Mouse (Mus musculus) layer of hippocampus, adult 18-20 months (tissue): ENCODE results near the gene Bpi. TPM values are rescaled to one million over a fixed set of nuclear protein-coding genes. Genes with fewer than 3 reads are reported as not detected.

Experiments used
- DNase-seq, 2 experiments: peaks; one replicate each; pipeline ENCODE4 v3.0.0; 2022; ENCODE audit warnings: low spot score in 2 of 2
- total RNA-seq, 2 experiments: library from RNA; stranded (reverse); gene quantifications; 2 replicates each; pipeline ENCODE4 v1.2.3; 2021

The Bpi gene
- total RNA-seq, 2 experiments from 2014 or later = not detected

- DNase-seq = peak; percentile 45 to 65
These were observed 15.6 kb upstream of the Bpi start for GRCm38 (mm10) chr2:158242170-158242896.

- DNase-seq = peak in 1 of 2 experiments; percentile 40
These were observed 14.6 kb upstream of the Bpi start for GRCm38 (mm10) chr2:158243129-158243870.

DNA sequence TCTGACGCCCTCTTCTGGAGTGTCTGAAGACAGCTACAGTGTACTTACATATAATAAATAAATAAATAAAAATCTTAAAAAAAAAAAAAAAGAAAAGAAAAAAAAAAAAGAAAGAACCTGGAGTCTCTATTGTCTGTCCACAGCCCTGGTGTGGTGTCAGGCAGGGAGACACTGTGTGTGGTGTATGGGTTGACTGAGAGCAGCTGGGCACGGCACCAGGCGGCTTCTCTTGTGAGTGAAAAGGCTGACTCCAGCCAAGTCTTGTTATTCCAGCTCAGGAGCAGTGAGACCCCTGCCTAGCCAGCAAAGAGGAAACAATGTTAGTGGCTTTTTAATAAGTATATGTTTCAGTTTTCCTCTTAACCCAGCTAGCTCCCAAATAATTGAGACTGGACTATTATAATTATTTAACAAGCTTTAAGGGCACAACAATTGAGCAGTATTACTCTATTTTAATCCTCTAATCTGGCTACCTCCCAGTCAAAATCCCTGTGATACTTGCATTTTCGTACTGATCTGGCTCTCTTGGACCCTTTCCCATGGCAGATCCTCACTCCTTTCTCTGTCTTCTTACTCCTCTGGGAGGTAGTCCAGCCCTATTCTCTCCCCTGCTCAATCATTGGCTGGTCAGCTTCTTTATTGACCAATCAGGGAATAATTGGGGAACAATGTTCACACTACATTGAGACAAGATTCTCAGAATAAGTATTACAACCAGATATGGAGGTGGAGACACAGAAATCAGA is 12.6 kb upstream of the Bpi start:
- no peak for DNase-seq

DNA sequence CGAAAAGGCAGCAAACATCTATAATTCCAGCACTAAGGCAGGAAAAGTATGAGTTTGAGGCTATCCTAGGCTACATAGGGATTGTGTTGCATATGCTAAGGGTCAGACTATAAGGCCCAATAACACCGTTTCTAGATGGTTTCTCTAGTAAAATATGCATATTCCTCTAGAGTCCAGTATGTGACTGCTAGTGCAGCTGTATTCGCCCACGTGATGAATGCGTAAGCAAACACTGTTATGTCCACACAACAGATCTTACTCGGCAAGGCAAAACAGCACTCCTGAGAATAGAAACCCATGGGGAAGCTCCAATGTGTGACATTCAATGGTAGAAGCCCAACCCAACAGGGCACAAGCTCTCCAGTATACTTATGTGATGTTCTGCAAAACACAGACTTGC is 10.0 kb upstream of the Bpi start:
- no peak for DNase-seq

DNA sequence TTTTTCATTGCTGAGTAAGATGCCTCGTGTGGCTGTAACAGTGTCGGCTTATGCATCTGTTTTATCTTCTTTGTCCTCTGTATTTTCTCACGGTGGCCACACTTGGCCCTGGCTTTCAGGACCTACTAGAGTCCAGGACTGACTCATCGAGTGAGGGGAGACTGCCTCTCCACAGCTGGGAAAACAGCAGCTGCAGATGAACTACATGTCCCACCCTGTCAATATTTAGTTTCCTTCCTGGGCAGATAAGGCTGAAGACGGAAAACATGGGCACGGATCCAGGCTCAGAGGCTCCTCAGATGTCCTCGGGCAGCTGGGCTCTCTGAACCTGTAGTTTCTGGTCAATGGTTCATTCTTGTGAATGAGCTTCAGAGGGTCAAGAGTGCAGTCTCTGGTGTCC is 9.6 kb upstream of the Bpi start:
- no peak for DNase-seq

DNA sequence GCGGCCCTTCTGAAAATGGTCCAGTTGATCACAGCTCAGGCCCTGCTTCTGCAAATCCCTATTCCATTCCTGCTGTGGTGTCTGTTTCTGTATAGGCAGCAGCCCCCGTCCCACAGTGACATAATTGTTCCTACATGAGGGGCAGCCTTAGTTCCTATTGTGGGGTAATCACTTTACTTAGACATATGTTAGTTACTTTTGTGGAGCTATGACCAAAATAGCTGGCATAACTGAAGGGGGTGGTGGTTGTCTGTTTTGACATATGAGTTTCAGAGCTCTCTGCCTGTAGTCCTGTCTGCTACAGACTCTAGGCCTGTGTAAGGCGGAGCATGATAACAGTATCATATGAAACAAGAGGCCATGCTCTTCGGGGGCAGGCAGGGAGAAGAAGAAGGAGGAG is 7.3 kb upstream of the Bpi start:
- DNase-seq = peak in 1 of 2 experiments; percentile 56

DNA sequence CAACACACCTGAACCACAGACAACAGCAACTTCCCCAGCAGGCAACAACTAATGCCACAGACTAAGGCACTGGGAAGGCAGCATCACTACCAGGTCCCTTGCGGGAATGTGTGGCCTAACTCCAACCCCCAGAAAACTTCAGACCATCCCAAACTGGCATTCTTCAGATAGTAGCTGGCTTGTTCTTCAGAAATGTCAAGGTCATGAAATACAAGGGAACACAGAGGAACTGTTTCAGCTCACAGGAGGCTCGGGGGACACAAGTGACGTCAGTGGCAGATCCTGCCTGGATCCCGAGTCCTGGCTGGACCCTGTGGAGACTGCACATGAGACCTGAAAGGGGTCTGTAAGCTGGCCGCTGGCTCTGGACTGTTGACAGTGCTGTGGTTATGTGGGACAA is 4.1 kb upstream of the Bpi start:
- DNase-seq = no peak

GRCm38 (mm10) chr2:158256894-158257293 is 1.0 kb upstream of the Bpi start:
- DNase-seq = no peak

- peak in 1 of 2 experiments; percentile 57 for DNase-seq
These were observed 887 bp downstream of the Bpi start for GRCm38 (mm10) chr2:158258781-158259180.

DNA sequence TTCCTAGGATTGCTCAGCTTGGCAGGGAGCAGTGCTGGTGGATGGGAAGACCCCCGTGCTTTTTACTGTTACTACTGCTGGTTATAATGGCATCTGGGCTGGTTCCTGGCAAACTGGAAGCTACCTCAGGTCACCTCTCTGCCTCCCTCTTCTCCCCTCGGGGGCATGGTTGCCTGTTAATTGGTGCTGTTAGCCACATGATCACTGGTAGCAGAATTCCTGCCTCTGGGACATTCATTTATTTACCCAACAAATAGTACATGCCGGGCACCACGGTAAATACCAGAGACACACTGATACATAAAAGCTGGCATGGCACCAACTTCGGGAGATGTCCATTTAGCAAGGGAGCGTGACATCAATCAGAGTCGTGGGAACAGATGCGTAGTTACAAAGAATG is 1.6 kb downstream of the Bpi start:
- no peak for DNase-seq

DNA sequence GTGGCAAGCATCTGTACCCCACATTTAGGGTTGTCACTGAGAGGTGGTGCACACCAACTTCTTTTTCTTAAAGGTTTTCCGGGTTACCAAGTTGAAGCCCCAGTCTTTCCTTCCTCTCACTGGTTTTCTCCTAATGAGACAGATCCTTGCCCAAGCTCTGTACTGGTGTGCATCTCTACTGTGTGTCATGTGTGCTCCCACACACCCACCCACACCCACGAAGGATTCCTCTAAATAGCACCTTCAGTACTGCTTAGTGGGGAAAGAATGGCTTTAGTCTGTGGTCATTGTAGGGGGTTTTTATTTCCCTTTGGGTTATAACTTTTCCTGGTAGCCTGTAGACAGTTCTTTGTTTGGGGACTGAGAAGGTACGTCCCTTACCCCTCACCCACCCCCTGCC is 7.0 kb downstream of the Bpi start:
- peak in 1 of 2 experiments; percentile 21 for DNase-seq

DNA sequence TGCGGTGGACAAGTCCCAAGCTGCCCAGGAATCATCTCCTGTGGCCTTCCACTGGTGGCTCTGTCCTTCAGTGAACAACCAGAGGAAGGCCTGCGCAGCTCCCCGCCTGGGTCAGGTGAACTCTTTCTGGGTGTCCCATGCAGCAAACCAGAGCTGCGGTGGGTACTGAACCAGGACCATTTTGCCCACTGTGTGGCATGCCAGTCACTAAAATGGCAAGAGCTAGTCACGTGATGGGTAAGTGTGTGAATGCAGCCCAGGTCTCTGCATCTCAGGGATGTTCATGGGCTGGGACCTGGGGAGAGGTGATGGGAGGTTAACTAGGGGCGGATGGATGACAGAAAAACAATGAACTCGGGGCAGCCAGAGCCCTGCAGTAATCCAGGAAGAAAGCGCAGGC is 12.1 kb downstream of the Bpi start:
- no peak for DNase-seq

- DNase-seq = no peak
These were observed 15.8 kb downstream of the Bpi start for GRCm38 (mm10) chr2:158273646-158274045.

GRCm38 (mm10) chr2:158275349-158275748 is 17.5 kb downstream of the Bpi start:
- DNase-seq = no peak

- no peak for DNase-seq
These were observed 17.9 kb downstream of the Bpi start for GRCm38 (mm10) chr2:158275811-158276210.

DNA sequence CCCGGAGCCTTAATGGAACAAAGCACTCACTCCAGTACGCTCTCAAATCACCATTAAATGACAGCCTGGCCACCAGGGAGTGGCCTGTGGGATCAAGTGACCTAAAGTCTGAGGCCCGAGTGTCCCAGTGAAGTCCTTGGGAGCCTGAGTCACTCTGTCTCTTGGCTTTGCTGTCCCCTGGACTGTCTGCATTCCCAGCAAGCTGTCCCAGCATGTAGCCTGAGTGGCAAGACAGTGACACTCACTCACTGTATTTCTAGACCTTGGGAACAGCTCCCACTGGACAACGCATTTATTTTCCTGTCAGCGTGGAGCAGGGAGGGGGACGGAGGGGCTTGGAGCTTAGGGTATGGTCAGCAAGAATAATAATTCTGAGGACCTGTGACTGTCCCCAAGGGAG is 18.6 kb downstream of the Bpi start:
- no peak for DNase-seq

DNA sequence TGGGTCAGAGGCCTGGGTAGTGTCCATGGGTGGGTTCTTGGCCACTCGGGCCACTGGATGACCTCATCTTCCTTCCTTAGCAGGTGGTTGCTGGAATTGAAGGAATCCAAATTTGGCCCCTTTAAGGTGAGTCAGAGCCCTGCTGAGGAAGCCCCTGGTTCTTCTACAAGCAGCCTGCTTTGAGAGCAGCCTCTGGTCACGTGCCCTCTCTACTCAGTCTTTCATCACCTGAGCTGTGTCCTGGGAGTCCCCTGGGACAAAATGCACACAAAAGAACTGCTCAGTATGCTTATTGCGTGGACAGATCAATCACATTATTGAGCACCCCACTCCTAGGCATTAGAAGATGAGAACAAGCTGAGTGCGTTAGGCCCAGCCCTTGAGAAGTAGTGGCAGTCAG is 19.0 kb downstream of the Bpi start:
- no peak for DNase-seq

- DNase-seq = no peak
These were observed 21.8 kb downstream of the Bpi start for GRCm38 (mm10) chr2:158279656-158280055.

DNA sequence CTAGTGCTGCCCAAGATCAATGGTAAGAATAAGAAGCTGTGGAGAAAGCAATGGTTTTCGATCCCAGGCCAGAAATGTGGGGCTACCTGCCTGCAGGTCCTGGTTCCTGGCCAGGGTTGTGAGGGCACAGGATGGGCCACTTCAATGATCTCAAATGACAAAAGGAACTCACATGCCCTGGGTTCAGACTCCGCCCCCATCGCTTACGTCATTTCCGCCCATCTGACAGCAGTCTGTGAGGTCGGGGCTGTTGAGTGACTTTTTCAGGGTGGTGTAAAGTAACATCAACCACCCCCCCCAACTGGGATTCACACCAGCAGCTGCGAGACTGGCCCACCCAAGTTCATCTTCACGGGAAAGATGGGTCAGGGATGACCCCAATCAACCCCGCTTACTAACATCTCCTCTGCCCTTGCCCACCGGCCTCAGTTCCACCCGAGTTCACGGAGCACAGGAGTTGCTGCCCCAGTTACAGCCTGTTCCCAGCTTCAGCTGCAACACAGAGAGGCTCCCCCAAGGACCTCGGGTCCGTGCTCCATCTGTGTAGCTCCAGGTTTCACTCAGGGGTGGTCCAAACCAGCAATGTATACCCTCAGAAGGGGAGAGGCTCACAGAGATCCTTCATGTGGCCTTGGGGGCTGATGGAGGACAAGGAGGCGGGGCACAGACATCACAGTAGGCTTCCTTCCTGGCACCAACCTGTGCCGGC is 23.8 kb downstream of the Bpi start:
- DNase-seq = no peak

DNA sequence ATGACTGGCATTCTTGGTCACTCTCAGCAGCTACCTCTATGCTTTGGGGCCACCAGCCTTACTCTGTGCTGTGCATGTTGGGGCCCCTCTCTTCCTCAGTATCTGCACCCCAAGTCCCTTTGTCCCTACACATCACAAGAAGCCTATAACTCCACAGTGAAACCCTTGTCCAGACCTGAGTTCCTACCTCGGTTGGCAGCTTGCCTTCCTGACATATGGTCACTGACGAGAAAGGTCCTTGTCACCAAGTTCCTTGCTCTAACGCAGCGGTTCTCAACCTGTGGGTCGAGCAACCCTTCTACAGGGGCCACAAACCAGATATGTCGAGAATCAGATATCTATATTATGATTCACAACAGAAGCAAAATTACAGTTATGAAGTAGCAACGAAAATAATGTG is 25.2 kb downstream of the Bpi start:
- no peak for DNase-seq

DNA sequence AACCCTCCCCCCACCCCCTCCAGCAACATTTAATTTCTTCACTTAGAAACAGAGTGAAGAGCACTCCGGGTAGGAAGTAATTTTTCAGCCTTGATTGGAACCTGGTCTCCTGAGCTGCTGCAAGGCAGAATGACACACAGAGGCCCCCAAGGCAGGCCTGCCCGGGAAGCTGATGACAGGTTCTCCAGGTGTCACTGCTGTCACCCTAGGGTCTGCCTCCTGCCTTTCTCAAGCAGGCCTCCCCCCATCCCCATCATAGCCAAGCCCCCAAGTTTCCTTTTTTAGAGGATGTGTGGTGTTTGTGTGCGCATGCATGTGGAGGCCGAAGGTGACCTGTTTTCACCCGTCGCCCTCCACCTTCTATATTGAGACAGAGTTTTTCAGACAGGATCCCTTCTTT is 25.9 kb downstream of the Bpi start:
- DNase-seq = no peak
